Mouse (Mus musculus) ES-Bruce4 (cell line): ENCODE results near the gene Prkag2.

Source experiments
- CTCF ChIP-seq: IDR thresholded peaks from one replicate; pipeline ENCODE4 v1.8.1; 2011; ENCODE audit warnings: low read depth, low read length
- POLR2A ChIP-seq: IDR thresholded peaks from one replicate; pipeline ENCODE4 v1.8.1; 2011; ENCODE audit warnings: low read length; ENCODE audit not compliant: insufficient read depth

DNA sequence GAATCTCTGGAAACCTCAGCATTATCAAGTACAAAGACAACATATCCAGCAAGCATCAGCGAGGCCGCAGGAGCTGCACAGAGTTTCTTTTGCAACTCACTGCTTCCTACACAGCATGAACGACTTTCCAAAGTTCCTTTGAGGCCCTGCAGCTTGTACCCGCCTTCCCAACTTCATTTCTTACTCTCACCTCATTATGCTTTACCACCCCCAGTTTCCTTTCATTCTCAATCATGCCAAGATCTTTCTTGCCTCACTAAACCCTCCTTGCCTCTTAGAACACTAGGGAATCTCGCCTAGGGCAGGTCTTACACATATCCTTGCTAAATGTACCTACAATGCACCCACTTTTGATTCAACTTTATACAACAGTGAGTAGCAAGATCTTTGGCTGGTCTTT lies 266.0 kb downstream of the Prkag2 start:
- no peak for TF ChIP-seq CTCF
- no peak for TF ChIP-seq POLR2A
